Comparison of ENCODE assay signal across 8 mouse cellular contexts in genomic region chr7:29072689-29073088, GRCm38 (mm10). TPM values are rescaled to one million over a fixed set of nuclear protein-coding genes. Genes with fewer than 3 reads are reported as not detected.
DNase-seq lines count a peak whose midpoint lies in the region; ATAC-seq and TF ChIP-seq lines count a peak whose summit lies in the region.

No protein-coding gene starts in this region.

- DNase-seq in cerebellum, postnatal 14 days, result peak; percentile 24 to 75
- DNase-seq in cerebellum, adult 8-10 months, result no peak
- peak; percentile 21 for DNase-seq in thymus, adult 2 months
- DNase-seq in thymus, adult 18-20 months, result no peak
- DNase-seq in lung, embryonic 14.5 days, result peak; percentile 51
- DNase-seq in right cerebral cortex, postnatal 14 days, result peak; percentile 65
- no peak for DNase-seq in adrenal gland, adult 8-10 months

- H3K4me3 ChIP-seq in thymus, adult 2 months (ENCODE audit: control insufficient read depth, insufficient read depth, low read length), result no peak overlapping the region
- peak overlapping the region; percentile 48 for H3K4me3 ChIP-seq in forebrain, embryonic 16.5 days (replicated peaks; ENCODE audit: low read length)
- no peak overlapping the region for H3K4me3 ChIP-seq in lung, embryonic 14.5 days (ENCODE audit: low read depth, low read length)

- H3K9me3 ChIP-seq in forebrain, embryonic 16.5 days (ENCODE audit: control insufficient read depth, low read length), result no peaks in the 10 kb centered on the region
- H3K9me3 ChIP-seq in lung, embryonic 14.5 days (ENCODE audit: low read depth, low read length), result no peaks in the 10 kb centered on the region

- peaks cover 3% of the 10 kb centered on the region; the same call in 1 of the 2 replicates for H3K27me3 ChIP-seq in thymus, adult 2 months (ENCODE audit: control insufficient read depth, insufficient read depth, low read length)
- H3K27me3 ChIP-seq in forebrain, embryonic 16.5 days (replicated peaks; ENCODE audit: control insufficient read depth, insufficient read depth, low read length), result no peaks in the 10 kb centered on the region
- peaks cover 25% of the 10 kb centered on the region for H3K27me3 ChIP-seq in lung, embryonic 14.5 days (ENCODE audit: insufficient read depth, low read length)

- ATAC-seq in forebrain, embryonic 16.5 days, result no peak
- ATAC-seq in lung, embryonic 14.5 days (ENCODE audit: insufficient read depth), result no peak

- no peak for TF ChIP-seq POLR2A in thymus, adult 2 months (IDR thresholded peaks at IDR 0.05; ENCODE audit: control insufficient read depth, extremely low read depth, insufficient read depth, low read length, poor library complexity)

- H3K9ac ChIP-seq in forebrain, embryonic 16.5 days (replicated peaks; ENCODE audit: low read depth, low read length), result peak overlapping the region; percentile 30
- H3K9ac ChIP-seq in lung, embryonic 14.5 days, result no peak overlapping the region

- TF ChIP-seq CTCF in thymus, adult 2 months (IDR thresholded peaks at IDR 0.05; ENCODE audit: borderline replicate concordance, control insufficient read depth, extremely low read depth, insufficient read depth, low read length, poor library complexity), result peak; percentile 61; the same call in 1 of the 2 replicates
- peak; percentile 62 for TF ChIP-seq CTCF in lung, embryonic 14.5 days (IDR thresholded peaks at IDR 0.05; ENCODE audit: low read depth)

- 49% methylated on average over 11 of the region's 11 CpGs for WGBS in thymus, adult 2 months
- 33% methylated on average over 11 of the region's 11 CpGs for WGBS in forebrain, embryonic 16.5 days
- 35% methylated on average over 11 of the region's 11 CpGs for WGBS in lung, embryonic 14.5 days

- H3K27ac ChIP-seq in thymus, adult 2 months (ENCODE audit: control insufficient read depth, insufficient read depth, low read length), result no peak overlapping the region
- H3K27ac ChIP-seq in forebrain, embryonic 16.5 days (ENCODE audit: low read length), result no peak overlapping the region
- H3K27ac ChIP-seq in lung, embryonic 14.5 days (ENCODE audit: low read depth), result no peak overlapping the region

- H3K4me1 ChIP-seq in thymus, adult 2 months (replicated peaks; ENCODE audit: control insufficient read depth, insufficient read depth, low read length), result peaks cover 2% of the 10 kb centered on the region
- peaks cover 34% of the 10 kb centered on the region for H3K4me1 ChIP-seq in forebrain, embryonic 16.5 days (replicated peaks; ENCODE audit: control insufficient read depth, insufficient read depth, low read length)
- peaks cover 5% of the 10 kb centered on the region for H3K4me1 ChIP-seq in lung, embryonic 14.5 days (ENCODE audit: insufficient read depth)

- H3K36me3 ChIP-seq in thymus, adult 2 months (ENCODE audit: control insufficient read depth, insufficient read depth, low read length), result no peaks in the 10 kb centered on the region
- no peaks in the 10 kb centered on the region for H3K36me3 ChIP-seq in forebrain, embryonic 16.5 days (ENCODE audit: control insufficient read depth, insufficient read depth)
- no peaks in the 10 kb centered on the region for H3K36me3 ChIP-seq in lung, embryonic 14.5 days (ENCODE audit: insufficient read depth)

- peak overlapping the region; percentile 69 for H3K4me2 ChIP-seq in forebrain, embryonic 16.5 days (ENCODE audit: low read length)
- H3K4me2 ChIP-seq in lung, embryonic 14.5 days, result no peak overlapping the region

RNA-seq across cellular contexts. Expression of gene Ryr1, which starts 52.3 kb away (rescaled TPM):
- 0.19 and 0.24 TPM in 2 replicates for polyA plus RNA-seq in thymus, adult 2 months (2012; rRNA removed)
- 16.1 and 19.7 TPM in 2 replicates for polyA plus RNA-seq in forebrain, embryonic 16.5 days (2015; fragmentation: Nextera tagmentation; extraction: Ambion mirVana)
- polyA plus RNA-seq in lung, embryonic 14.5 days (2014; fragmentation: Nextera tagmentation; extraction: Ambion mirVana), result 0.22 and 0.45 TPM in 2 replicates
- under 1 TPM; 0.17 to 0.25 (median 0.22) TPM for total RNA-seq in adrenal gland, adult 8-10 months (2022)

Comparison
In these comparisons a context has a peak if more than half of its experiments do, and no peak if none do; other contexts are left out.
1. DNase-seq: peak in cerebellum, postnatal 14 days (2 of 2), thymus, adult 2 months (single experiment), lung, embryonic 14.5 days (single experiment) and right cerebral cortex, postnatal 14 days (single experiment); none in cerebellum, adult 8-10 months (single experiment), thymus, adult 18-20 months (0 of 2) and adrenal gland, adult 8-10 months (single experiment).
2. RNA of gene Ryr1, which starts 52.3 kb away (polyA plus RNA-seq): 16.1 to 19.7 TPM in forebrain, embryonic 16.5 days; 0.22 to 0.45 TPM in lung, embryonic 14.5 days and 0.19 to 0.24 TPM in thymus, adult 2 months; every median in the first group is over 10 times any median in the second.